Mouse (Mus musculus) ES-E14 (cell line): ENCODE data around the gene Slc2a5.

ENCODE experiments used
- CHD2 ChIP-seq: IDR thresholded peaks from 2 replicates; pipeline ENCODE4 v1.6.1; 2014; ENCODE audit warnings: mild to moderate bottlenecking, low read depth, low read length, inconsistent platforms
- MAFK ChIP-seq: IDR thresholded peaks from 2 replicates; pipeline ENCODE4 v1.6.1; 2014; ENCODE audit warnings: mild to moderate bottlenecking, low read depth, low read length, inconsistent platforms; ENCODE audit not compliant: insufficient read depth
- ZC3H11A ChIP-seq: IDR thresholded peaks from 2 replicates; pipeline ENCODE4 v1.6.1; 2012; ENCODE audit warnings: low read depth, mild to moderate bottlenecking, inconsistent platforms, low read length, borderline replicate concordance

DNA sequence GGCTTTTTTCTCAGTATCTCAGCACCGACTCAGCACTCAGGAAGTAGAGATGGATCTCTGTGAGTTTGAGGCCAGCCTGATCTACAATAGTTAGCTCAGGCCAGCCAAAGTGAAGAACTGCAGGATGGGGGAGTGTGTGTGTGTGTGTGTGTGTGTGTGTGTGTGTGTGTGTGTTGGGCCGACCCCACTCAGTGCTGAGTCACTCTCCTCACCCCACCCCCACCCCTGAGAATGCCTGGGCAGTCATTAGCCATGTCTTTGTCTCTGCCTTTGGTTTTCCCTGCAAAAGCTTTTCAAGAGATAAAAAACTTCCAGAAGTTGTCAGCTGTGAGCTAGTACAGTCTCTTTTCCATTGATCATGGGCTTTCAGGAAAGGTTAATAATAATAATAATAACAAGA is 11.6 kb downstream of the Slc2a5 start:
- TF ChIP-seq ZC3H11A (no peak), CHD2 (no peak), MAFK (peak; percentile 87)
